Mouse (Mus musculus) lung, adult 18-20 months (tissue): ENCODE data around the gene Ube2a.
"Not testable (repeated sequence)": the region's sequence is repeated elsewhere in the genome, so short reads cannot be mapped to it uniquely, and the experiment has no call there.

ENCODE experiments used
- DNase-seq, 2 experiments: peaks; one replicate each; pipeline ENCODE4 v3.0.0; 2022; ENCODE audit warnings: mixed read lengths in 2 of 2

The Ube2a gene

GRCm38 (mm10) chrX:36873765-36874164 is at the start of gene Ube2a, which contains the start of gene C330007P06Rik:
Gene Ube2a (plus strand): TSS chrX:36873900.
Gene C330007P06Rik (minus strand): TSS chrX:36874111.
- DNase-seq: no peak

GRCm38 (mm10) chrX:36823932-36824711 is 49.6 kb upstream of the Ube2a start:
- DNase-seq: no peak

GRCm38 (mm10) chrX:36825032-36825431 is 48.7 kb upstream of the Ube2a start:
- peak in 1 of 2 experiments; percentile 11 for DNase-seq

- no peak for DNase-seq
These were observed 46.8 kb upstream of the Ube2a start for GRCm38 (mm10) chrX:36826873-36827272.

- peak; percentile 52 to 59 for DNase-seq
These were observed 43.4 kb upstream of the Ube2a start for GRCm38 (mm10) chrX:36830271-36830670.

GRCm38 (mm10) chrX:36831632-36832031 is 42.1 kb upstream of the Ube2a start:
- DNase-seq: peak in 1 of 2 experiments; percentile 33

- DNase-seq: peak; percentile 53 to 72
These were observed 40.2 kb upstream of the Ube2a start for GRCm38 (mm10) chrX:36833397-36834084.

GRCm38 (mm10) chrX:36837069-36837676 is 36.5 kb upstream of the Ube2a start:
- DNase-seq: no peak

- DNase-seq: peak; percentile 68 to 73
These were observed 34.3 kb upstream of the Ube2a start for GRCm38 (mm10) chrX:36839391-36839790.

GRCm38 (mm10) chrX:36841698-36842097 is 32.0 kb upstream of the Ube2a start:
- no peak for DNase-seq

- DNase-seq: no peak
These were observed 30.2 kb upstream of the Ube2a start for GRCm38 (mm10) chrX:36843346-36843990.

GRCm38 (mm10) chrX:36847152-36847551 is 26.5 kb upstream of the Ube2a start:
- no peak for DNase-seq

- peak in 1 of 2 experiments; percentile 27 for DNase-seq
These were observed 21.1 kb upstream of the Ube2a start for GRCm38 (mm10) chrX:36852631-36853030.

- DNase-seq: peak; percentile 83 to 87
These were observed 9.7 kb upstream of the Ube2a start for GRCm38 (mm10) chrX:36863766-36864608.

GRCm38 (mm10) chrX:36864609-36865328 is 8.9 kb upstream of the Ube2a start:
- no peak for DNase-seq

GRCm38 (mm10) chrX:36870372-36870771 is 3.3 kb upstream of the Ube2a start:
- no peak for DNase-seq

GRCm38 (mm10) chrX:36874178-36874696 is 537 bp downstream of the Ube2a start:
- DNase-seq: peak; percentile 88 to 91

GRCm38 (mm10) chrX:36874704-36875128 is 1.0 kb downstream of the Ube2a start:
- peak in 1 of 2 experiments; percentile 16 for DNase-seq

- no peak for DNase-seq
These were observed 11.0 kb downstream of the Ube2a start for GRCm38 (mm10) chrX:36884719-36885118.

GRCm38 (mm10) chrX:36898931-36899330 is 25.2 kb downstream of the Ube2a start:
- not testable (repeated sequence) for DNase-seq

- no peak for DNase-seq
These were observed 28.0 kb downstream of the Ube2a start for GRCm38 (mm10) chrX:36901655-36902054.
